28 mouse cellular contexts compared by ENCODE assay signal in genomic region chr9:113074866-113075265, GRCm38 (mm10).
"Had no signal": no experiment of that assay in that cellular context is flagged by ENCODE, and none has a peak within 500 bp of the region (broad histone marks: within the 10 kb centered on the region; RNA-seq: fewer than 3 reads in every experiment).

No protein-coding gene starts in this region.

- DNase-seq: cerebellum, adult 8-10 months; cerebellum, adult 9-10 months; cerebellum, adult 9-11 months; cerebellum, postnatal 10 days; cerebellum, postnatal 14 days; cerebellum, postnatal 25 days; cerebellum, postnatal 36 days; embryo, embryonic 11 days; forebrain, postnatal 0 days; gastrocnemius, adult 2 months; gastrocnemius, postnatal 10 days; gastrocnemius, postnatal 14 days; gastrocnemius, postnatal 25 days; gastrocnemius, postnatal 36 days; heart, adult 11 months; heart, adult 18-20 months; heart, adult 2 months had no signal

- H3K4me3 ChIP-seq: embryonic facial prominence, embryonic 10.5 days; embryonic facial prominence, embryonic 12.5 days; embryonic facial prominence, embryonic 13.5 days; embryonic facial prominence, embryonic 15.5 days; erythroblast, embryonic 14.5 days; forebrain, embryonic 10.5 days; forebrain, embryonic 12.5 days; forebrain, embryonic 13.5 days; forebrain, embryonic 15.5 days; gastrocnemius, adult 2 months; heart, adult 2 months had no signal

- ATAC-seq: forebrain, embryonic 13.5 days; forebrain, embryonic 14.5 days; forebrain, embryonic 15.5 days; forebrain, embryonic 16.5 days; forebrain, postnatal 0 days had no signal

- H3K27ac ChIP-seq: embryonic facial prominence, embryonic 10.5 days; embryonic facial prominence, embryonic 12.5 days; embryonic facial prominence, embryonic 13.5 days; embryonic facial prominence, embryonic 15.5 days; forebrain, embryonic 10.5 days; forebrain, embryonic 12.5 days; forebrain, embryonic 13.5 days; forebrain, embryonic 15.5 days; gastrocnemius, adult 2 months; heart, adult 2 months had no signal
